Mouse (Mus musculus) megakaryocyte, embryonic 14.5 days (primary cell): ENCODE measurements around the gene Prl2b1. TPM values are rescaled to one million over a fixed set of nuclear protein-coding genes. Genes with fewer than 3 reads are reported as not detected.

Experiments
- H3K27me3 ChIP-seq: replicated peaks from 2 replicates; pipeline ENCODE3; 2012; ENCODE audit warnings: inconsistent platforms
- H3K36me3 ChIP-seq: replicated peaks from 2 replicates; pipeline ENCODE3; 2012; ENCODE audit warnings: low read length, inconsistent platforms, mixed read lengths
- H3K4me1 ChIP-seq: 2 replicates; pipeline ENCODE4 v1.6.1; 2012; ENCODE audit warnings: inconsistent platforms
- H3K4me3 ChIP-seq: replicated peaks from 2 replicates; pipeline ENCODE3; 2012; ENCODE audit warnings: moderate library complexity, mild to moderate bottlenecking, inconsistent platforms
- H3K9me3 ChIP-seq: 2 replicates; pipeline ENCODE4 v1.6.1; 2012; ENCODE audit warnings: inconsistent platforms
- FLI1 ChIP-seq: IDR thresholded peaks from 2 replicates; pipeline ENCODE4 v1.6.1; 2012; ENCODE audit warnings: low read length, inconsistent platforms, mixed read lengths
- GATA1 ChIP-seq: IDR thresholded peaks from 3 replicates; pipeline ENCODE4 v1.6.1; 2012; ENCODE audit warnings: mixed read lengths, low read length, inconsistent platforms, borderline replicate concordance
- polyA plus RNA-seq: library from polyadenylated mRNA; stranded (reverse); fragments of >175 nt; gene quantifications from 2 replicates; pipeline ENCODE4 v1.2.3, GENCODE M21; 2012; ENCODE audit warnings: low replicate concordance; ENCODE audit not compliant: insufficient read depth

The Prl2b1 gene
- polyA plus RNA-seq: not detected in 2 replicates

- TF ChIP-seq FLI1: no peak
- TF ChIP-seq GATA1: no peak
- Histone ChIP-seq H3K4me3 (no peak within 1 kb of the TSS), H3K4me1 (no peaks in the 10 kb centered on the region), H3K9me3 (0 out of 2 replicates have a peak, but pooled peaks cover 3% of the 10 kb centered on the region), H3K36me3 (no peaks in the 10 kb centered on the region), H3K27me3 (no peaks in the 10 kb centered on the region)
Observed at GRCm38 (mm10) chr13:27390746-27391145, at the start of gene Prl2b1. Prl2b1 (minus strand) TSS chr13:27390846.

- Histone ChIP-seq H3K4me1 (no peaks in the 10 kb centered on the region), H3K27me3 (no peaks in the 10 kb centered on the region), H3K9me3 (no peaks in the 10 kb centered on the region), H3K4me3 (no peak within 1 kb of the TSS), H3K36me3 (no peaks in the 10 kb centered on the region)
- TF ChIP-seq FLI1 (no peak), GATA1 (no peak)
Observed at GRCm38 (mm10) chr13:27438588-27438987, 47.9 kb upstream of the Prl2b1 start, which contains the start of gene Prl8a6. Prl8a6 (minus strand) TSS chr13:27438688.

GRCm38 (mm10) chr13:27433159-27433558, 42.5 kb upstream of the Prl2b1 start:
- Histone ChIP-seq H3K4me3 (no peak overlapping the region), H3K27me3 (no peaks in the 10 kb centered on the region), H3K4me1 (no peaks in the 10 kb centered on the region), H3K9me3 (no peaks in the 10 kb centered on the region), H3K36me3 (no peaks in the 10 kb centered on the region)
- TF ChIP-seq FLI1 (no peak), GATA1 (no peak)

DNA sequence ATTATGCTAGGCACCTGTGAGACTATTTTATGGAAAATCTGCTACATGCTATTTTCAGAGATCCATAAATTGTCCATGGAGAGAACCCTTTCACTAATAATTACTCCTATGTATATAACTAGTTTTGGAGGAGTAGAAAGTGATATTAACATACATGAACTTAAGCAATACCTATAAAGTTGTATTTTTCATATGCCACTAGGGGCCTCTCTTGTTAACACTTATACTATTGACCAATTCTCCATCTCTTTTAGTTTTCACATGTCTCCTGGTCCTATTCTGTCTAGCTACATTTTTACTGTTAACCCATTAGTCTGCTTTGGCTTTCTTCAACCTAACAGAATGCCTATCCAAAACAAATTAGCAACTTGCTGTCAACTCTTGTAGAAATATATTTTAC, 23.0 kb upstream of the Prl2b1 start:
- Histone ChIP-seq H3K27me3 (no peaks in the 10 kb centered on the region), H3K4me1 (no peaks in the 10 kb centered on the region), H3K36me3 (no peaks in the 10 kb centered on the region), H3K9me3 (no peaks in the 10 kb centered on the region), H3K4me3 (no peak overlapping the region)
- no peak for TF ChIP-seq GATA1
- no peak for TF ChIP-seq FLI1

DNA sequence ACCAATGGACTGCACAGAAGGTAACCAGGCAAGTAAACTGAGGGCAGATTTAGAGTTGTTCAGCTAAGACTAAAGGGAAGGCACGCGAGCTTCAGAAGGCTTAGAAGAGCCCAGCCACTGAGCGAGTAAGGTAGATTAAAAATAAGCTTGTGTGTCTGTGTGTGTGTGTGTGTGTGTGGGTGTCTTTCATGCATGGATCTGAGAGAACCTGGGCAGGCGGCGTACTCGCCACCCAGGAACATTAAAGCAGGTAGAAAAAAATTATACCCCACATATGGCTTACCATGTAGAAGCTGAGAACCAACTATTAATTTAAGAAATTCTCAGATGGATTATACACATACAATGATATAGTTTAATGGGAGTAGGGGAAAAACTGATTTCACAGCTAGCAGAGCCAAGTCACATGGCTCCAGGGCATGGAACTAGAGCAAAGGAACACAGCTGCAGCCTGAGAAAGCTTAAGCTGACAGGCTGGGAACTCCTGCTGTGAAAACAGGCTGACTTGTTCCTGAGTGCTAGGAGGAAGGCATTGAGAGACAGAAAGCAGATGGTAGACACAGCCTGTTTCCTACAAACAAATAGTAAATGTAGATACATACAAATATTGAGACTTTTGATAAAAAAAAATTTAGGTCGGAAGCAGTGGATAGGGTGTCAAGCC, 8.5 kb upstream of the Prl2b1 start:
- Histone ChIP-seq H3K4me3 (no peak overlapping the region), H3K27me3 (no peaks in the 10 kb centered on the region), H3K36me3 (no peaks in the 10 kb centered on the region), H3K9me3 (0 out of 2 replicates have a peak, but pooled peaks cover 3% of the 10 kb centered on the region), H3K4me1 (no peaks in the 10 kb centered on the region)
- TF ChIP-seq FLI1 (no peak), GATA1 (no peak)

DNA sequence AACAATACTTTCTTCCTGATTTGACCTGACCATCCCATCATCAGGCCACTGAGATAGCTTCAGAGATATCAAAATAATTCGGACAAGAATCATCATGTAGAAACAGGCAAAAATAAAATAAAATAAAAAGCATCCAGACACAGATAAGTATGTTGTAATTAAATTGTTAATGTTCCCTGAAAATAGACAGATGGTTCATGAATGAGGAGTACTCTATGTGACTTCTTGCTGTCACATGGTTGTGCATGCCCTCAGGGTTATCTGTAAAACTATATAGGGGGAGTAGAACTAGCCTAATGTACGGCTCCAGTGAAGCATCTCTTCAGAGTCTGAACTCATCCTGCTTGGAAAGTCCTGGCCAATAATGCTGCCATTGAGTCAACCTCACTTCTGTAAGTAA, 45.3 kb downstream of the Prl2b1 start, which contains the start of gene Prl8a2:
Prl8a2 (plus strand) TSS at position 301 of the 400 bp plus-strand sequence.
- no peaks in the 10 kb centered on the region for H3K27me3 ChIP-seq

GRCm38 (mm10) chr13:27342733-27343275, 47.8 kb downstream of the Prl2b1 start:
- TF ChIP-seq GATA1: no peak
- no peak for TF ChIP-seq FLI1
- H3K27me3 ChIP-seq: no peaks in the 10 kb centered on the region
- no peaks in the 10 kb centered on the region for H3K9me3 ChIP-seq
- H3K4me3 ChIP-seq: no peak overlapping the region
- H3K36me3 ChIP-seq: no peaks in the 10 kb centered on the region
- no peaks in the 10 kb centered on the region for H3K4me1 ChIP-seq

More for the DNA sequence above, 45.3 kb downstream of the Prl2b1 start, which contains the start of gene Prl8a2:
- Histone ChIP-seq H3K4me3 (no peak within 1 kb of the TSS), H3K4me1 (no peaks in the 10 kb centered on the region), H3K9me3 (no peaks in the 10 kb centered on the region), H3K36me3 (no peaks in the 10 kb centered on the region)
- TF ChIP-seq FLI1: no peak
- no peak for TF ChIP-seq GATA1

DNA sequence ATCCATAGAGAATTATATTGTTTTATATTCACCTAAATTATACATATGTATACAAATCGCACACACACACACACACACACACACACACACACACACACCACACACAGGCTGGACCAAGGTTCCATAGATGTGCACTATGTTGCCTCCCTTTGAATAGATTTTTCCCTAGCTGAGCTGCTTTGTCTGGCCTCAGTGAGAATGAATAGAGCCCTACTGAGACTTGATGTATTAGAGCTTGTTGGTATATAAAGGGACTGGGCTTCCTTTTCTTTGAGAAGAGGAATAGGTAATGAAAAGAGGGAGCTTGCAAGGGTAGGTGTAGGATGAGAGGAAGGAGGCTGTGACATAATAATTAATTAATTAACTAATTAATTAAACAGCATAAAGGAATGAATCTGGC, 55.7 kb downstream of the Prl2b1 start:
- Histone ChIP-seq H3K4me3 (no peak overlapping the region), H3K9me3 (no peaks in the 10 kb centered on the region), H3K27me3 (no peaks in the 10 kb centered on the region), H3K36me3 (no peaks in the 10 kb centered on the region), H3K4me1 (no peaks in the 10 kb centered on the region)
- no peak for TF ChIP-seq FLI1
- no peak for TF ChIP-seq GATA1

Other genes starting within 250 kb of the Prl2b1 start
- not detected in 2 replicates for gene Prl3d3, start 234.1 kb downstream of the Prl2b1 start, polyA plus RNA-seq
- not detected in 2 replicates for gene Prl3c1, start 194.2 kb downstream of the Prl2b1 start, polyA plus RNA-seq
- gene Prl3b1, start 149.0 kb downstream of the Prl2b1 start, polyA plus RNA-seq: not detected in 2 replicates
- gene Prl3a1, start 131.4 kb downstream of the Prl2b1 start, polyA plus RNA-seq: not detected in 2 replicates
- not detected in 2 replicates for gene Prl6a1, start 78.2 kb downstream of the Prl2b1 start, polyA plus RNA-seq
- not detected in 2 replicates for gene Prl8a2, start 45.2 kb downstream of the Prl2b1 start, polyA plus RNA-seq
- gene Prl8a6, start 47.8 kb upstream of the Prl2b1 start, polyA plus RNA-seq: not detected in 2 replicates
- gene Prl8a8, start 122.4 kb upstream of the Prl2b1 start, polyA plus RNA-seq: not detected in 2 replicates
- not detected in 2 replicates for gene Prl8a9, start 173.8 kb upstream of the Prl2b1 start, polyA plus RNA-seq
- 1.7 TPM in 1 of 2 replicates, not detected in the other for gene Prl8a1, start 191.3 kb upstream of the Prl2b1 start, polyA plus RNA-seq
- gene Prl7b1, start 219.7 kb upstream of the Prl2b1 start, polyA plus RNA-seq: not detected in 2 replicates